In the genomic region with DNA sequence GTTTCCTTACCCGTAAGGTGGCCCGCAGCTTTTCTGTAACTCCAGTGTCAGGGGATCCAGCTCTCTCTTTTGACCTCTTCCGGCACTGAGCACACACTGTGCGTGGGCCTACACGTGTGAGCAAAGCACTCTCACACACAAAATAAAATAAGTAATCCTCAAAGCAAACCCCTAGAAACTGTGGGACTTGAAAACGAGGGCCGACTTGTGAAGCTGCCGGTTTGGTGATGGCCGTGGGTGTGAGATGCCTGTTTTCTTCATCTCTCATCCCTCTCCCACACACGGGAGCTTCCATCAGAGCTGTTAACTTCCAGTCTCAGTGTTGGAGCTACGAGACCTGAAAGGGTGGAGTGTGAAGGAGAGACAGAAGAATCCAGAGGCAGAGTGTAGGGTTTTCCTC, we compare ENCODE assay signal across 15 mouse cellular contexts. TPM values are rescaled to one million over a fixed set of nuclear protein-coding genes. Genes with fewer than 3 reads are reported as not detected.
A peak's percentile ranks its signal among the peaks of the same experiment; 100 is the strongest.
DNase-seq lines count a peak whose midpoint lies in the region.
"Had no signal": no experiment of that assay in that cellular context is flagged by ENCODE, and none has a peak within 500 bp of the region (broad histone marks: within the 10 kb centered on the region; RNA-seq: fewer than 3 reads in every experiment).

No protein-coding gene starts in this region.

- intact Hi-C loops in left cerebral cortex, postnatal 25 days (cut with DNase I) = no loop called here

- peak; percentile 15 to 61 for DNase-seq in left cerebral cortex, adult 18-20 months (ENCODE audit: low spot score in 2 of 2)
- no peak for DNase-seq in left cerebral cortex, adult 11 months (ENCODE audit: low spot score)
- peak; percentile 60 to 62 for DNase-seq in right cerebral cortex, adult 2 months (ENCODE audit: low spot score in 2 of 2)
- no peak for DNase-seq in right cerebral cortex, postnatal 25 days
- DNase-seq in left cerebral cortex, postnatal 25 days (ENCODE audit: low spot score in 2 of 2) = peak; percentile 17 to 88
- no peak for DNase-seq in urinary bladder, postnatal 25 days (ENCODE audit: low spot score)
- no peak for DNase-seq in layer of hippocampus, postnatal 10 days (ENCODE audit: low spot score in 2 of 2)
- DNase-seq: adrenal gland, adult 2 months; adrenal gland, postnatal 25 days; cerebellum, adult 2 months; cerebellum, postnatal 14 days; embryo, embryonic 11 days; gastrocnemius, postnatal 10 days; heart, adult 2 months had no signal

RNA-seq across cellular contexts. Expression of a gene that starts 20.0 kb away (rescaled TPM):
- 1 to 10 TPM; 4.7 to 7.5 TPM for total RNA-seq in left cerebral cortex, adult 18-20 months (2021)
- 10 to 100 TPM in 1 of 2 experiments, 1 to 10 TPM in 1; 5.7 to 13.4 TPM for total RNA-seq in left cerebral cortex, postnatal 25 days (2021)
- 1 to 10 TPM in 1 of 2 experiments, under 1 TPM in 1; 0.73 to 1.2 TPM for total RNA-seq in layer of hippocampus, postnatal 10 days (2021)
- total RNA-seq: common myeloid progenitor, adult 5-6 weeks had no signal

Comparison
In these comparisons a context has a peak if more than half of its experiments do, and no peak if none do; other contexts are left out.
1. DNase-seq: peak in left cerebral cortex, adult 18-20 months (2 of 2), right cerebral cortex, adult 2 months (2 of 2) and left cerebral cortex, postnatal 25 days (2 of 2); none in left cerebral cortex, adult 11 months (single experiment), right cerebral cortex, postnatal 25 days (single experiment), urinary bladder, postnatal 25 days (single experiment) and layer of hippocampus, postnatal 10 days (0 of 2).